Mouse (Mus musculus) cerebellum, postnatal 25 days (tissue): ENCODE measurements at regions not wholly inside any gene's neighbourhood (a gene's known extent, or its start where the extent isn't known, plus 50 kb on each side); places are given as distances from the start of the nearest gene placed in this dataset.
A peak's percentile ranks its signal among the peaks of the same experiment; 100 is the strongest.

Experiments
- DNase-seq, 2 experiments: peaks; one replicate each; pipeline ENCODE4 v3.0.0; 2021; ENCODE audit warnings: mixed read lengths in 2 of 2

- no peak for DNase-seq
Observed at GRCm38 (mm10) chr7:75923951-75924467, 75.9 kb downstream of the Klhl25 start.

DNA sequence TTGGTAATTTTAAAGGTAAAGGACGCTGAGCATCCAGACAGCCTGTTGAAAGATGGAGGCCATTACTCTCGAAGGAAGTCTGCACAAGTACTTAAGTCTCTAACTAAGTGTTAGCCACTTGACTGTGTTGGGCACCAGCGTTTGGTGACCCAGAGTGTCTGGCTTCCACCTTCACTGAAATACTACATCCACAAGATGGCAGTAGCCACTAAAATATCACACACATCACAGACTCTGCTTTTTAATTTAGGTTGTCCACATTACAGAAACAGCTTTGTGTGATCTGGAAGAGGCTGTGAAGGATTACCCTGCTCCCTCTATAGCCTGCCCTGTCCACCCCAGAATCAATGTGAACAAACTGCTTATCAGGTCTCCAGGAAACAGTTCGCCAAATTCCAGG, 79.4 kb downstream of the Klhl25 start:
- peak; percentile 7 to 26 for DNase-seq

GRCm38 (mm10) chr7:75943844-75944243, 95.7 kb downstream of the Klhl25 start:
- DNase-seq, result no peak

DNA sequence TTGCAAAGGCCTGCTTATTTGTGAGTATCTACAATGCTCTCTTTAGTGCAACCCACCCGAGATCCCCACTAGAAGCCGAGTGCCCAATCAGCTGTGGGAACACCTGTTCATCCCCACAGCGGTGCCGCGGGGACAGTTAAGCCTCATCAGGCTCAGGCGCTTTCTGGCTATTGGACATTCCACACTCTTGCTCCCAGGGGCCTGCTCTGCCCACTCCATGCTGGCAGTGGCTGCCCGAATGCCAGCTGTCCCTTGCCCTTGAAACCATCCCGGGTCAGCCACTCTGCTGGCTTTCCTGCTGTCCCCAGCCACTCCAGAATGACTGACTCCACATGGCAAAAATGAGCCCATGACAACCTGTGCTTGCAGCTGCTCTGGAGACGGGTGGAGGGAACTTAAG, 107.6 kb downstream of the Klhl25 start:
- DNase-seq, result peak in 1 of 2 experiments; percentile 6

- DNase-seq, result no peak
Observed at GRCm38 (mm10) chr7:75957366-75957765, 109.3 kb downstream of the Klhl25 start.

DNA sequence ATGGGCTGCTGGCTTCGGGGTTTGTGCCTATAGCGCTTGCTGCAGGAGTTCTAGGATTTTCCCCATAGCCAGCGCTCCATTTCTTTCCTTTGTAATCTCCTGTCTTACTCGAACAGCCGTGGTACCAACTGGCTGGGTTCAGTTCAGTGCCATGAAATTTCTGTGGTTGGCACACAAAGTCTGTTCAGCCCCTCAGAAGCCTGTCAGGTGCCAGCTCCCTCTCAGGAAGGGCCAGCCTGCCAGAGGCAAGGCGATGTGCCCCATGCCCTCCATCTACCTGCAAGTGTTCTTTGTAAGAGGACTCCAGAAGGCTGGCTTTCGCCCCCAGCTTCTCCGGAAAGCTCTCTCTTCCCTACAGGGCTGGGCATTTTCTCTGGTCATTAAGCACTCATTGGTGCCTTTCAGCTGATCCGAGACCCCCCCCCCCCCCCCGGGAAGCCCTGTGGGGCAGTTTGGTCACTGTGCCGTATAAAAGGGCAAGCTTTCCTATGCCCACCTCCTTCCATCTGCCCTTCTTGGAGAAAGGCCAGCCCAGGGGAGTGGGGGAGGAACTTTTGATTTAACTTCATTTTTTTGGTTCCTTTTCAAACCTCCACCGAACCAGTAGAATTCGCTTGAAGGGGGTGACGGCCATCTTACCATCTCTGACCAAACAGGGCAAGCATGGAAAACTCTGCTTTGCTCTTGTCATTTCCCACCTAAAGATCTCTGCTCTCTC, 112.0 kb downstream of the Klhl25 start:
- peak; percentile 20 to 33 for DNase-seq

DNA sequence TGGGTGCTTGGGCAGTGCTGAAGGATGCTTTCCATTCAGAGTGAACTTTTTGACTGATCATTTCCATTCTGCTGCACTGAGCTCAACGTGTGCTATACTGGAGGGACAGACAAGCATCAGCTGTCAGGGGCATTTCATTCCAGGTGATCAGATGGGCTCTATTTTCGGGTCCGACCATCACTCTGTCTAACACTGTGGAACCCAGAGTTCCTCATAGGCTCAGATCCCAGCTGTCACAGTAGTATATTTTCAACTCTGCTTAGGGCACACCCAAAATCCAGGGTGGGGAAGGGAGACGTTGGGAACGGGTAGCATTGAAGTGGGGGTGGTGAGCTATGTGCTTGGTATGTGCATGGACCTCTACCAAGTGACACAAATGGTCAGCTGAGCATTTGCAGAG, 120.1 kb downstream of the Klhl25 start:
- no peak for DNase-seq

DNA sequence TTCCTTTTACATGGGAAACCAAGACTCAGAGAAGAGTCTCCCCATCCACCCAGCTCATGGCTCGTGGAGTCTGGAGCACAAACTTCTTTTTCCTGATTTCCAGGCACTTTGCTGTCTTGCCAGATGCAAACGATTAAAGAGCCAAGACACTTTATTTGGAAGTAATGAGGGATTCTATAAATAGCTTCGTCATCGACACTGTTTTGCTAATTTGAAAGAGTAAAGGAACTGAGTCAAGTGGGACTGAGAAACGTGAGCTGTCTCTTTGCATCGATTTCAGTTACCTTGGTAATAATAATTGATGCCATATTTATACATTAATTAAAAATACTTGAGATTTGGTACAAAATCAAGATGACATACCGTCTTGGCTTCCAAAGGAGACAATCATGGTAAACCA, 122.8 kb downstream of the Klhl25 start:
- no peak for DNase-seq

DNA sequence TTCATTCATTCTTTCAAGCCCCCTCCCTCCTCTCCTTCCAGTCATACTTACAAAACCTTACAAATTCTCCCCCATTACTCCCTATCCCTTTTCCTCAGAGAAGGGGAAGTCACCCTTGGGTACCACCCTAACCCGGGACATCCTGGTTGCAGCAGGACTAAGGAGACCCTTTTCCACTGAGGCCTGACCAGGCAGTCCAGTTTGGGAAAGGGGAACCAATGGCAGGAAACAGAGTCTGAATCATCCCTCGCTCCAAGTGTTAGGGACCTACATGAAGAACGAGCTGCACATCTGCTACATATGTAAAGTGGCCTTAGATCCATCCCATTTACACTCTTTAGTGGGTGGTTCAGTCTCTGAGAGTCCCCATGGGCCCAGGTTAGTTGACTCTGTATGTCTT, 123.6 kb downstream of the Klhl25 start:
- DNase-seq, result no peak

DNA sequence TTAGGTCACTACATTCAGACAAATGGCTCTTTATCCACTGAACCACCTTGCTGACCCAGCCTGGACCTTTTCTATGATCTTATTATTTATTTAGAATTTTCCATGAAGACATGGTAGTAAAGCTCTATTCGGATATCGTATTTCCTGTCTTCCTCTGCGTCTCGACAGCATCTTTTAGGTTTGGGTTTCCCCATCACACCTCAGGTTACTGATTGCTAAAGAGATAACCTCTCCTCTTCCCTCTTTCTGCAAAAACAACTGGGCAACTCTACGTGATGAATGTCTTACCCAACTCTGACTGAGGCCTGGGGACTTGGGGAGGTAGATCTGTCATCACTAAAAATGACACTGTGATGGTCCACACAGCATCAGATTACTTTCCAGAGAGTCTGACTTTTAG, 133.4 kb downstream of the Klhl25 start:
- DNase-seq, result no peak

DNA sequence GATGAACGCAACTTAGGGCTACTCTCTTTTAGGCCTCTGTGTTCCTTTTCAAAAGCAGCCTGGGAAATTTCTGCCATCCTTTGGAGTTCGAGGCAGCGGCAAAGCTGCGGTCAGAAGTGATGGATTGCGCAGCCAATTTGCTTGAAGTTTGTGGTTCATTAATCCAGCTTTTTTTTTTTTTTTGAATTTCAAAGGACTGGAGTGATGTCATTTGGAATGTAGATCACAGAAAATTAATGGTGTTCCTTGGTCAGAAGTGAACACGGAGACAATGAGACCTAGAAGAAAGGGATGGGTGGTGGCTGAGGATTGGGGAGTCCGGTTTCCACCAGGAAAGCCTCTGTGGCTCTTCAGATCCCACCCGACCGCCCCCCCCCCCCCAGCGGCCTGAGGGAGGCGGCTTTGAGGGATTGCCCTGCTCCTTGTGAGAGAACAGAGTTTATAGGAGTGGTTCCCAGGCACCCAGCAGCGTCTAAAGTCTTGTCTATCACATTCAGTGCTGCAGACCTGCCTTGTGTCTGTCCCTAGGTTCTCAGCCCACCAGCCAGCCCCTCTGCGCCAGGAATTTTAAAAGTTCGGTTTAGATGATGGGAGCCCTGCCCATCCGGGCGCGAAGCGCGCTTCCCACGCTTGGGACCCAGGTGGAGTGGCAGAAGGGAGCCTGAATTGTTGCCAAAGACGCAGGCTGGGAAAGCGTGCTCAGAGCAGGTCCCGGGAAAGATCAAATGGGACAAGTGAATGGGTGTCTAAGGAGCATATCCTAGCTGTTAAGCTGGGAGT, 135.1 kb downstream of the Klhl25 start:
- DNase-seq, result peak; percentile 58 to 66

DNA sequence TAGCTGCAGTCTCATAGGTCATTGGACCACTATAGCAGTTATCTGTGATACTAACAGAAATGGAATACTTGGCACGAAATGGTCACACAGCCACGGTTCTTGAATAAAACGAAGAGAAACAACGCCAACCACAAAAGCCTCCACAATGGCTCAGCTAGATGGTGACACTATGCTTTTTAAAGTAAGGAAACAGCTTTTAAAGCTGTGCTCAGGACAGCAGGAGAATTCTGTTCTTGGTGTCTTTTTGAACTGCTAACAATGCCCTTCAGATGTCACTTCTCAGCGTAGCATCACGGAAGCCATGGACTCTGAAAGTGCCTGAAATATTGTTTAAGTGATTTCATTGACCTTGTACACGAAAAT, 135.7 kb downstream of the Klhl25 start:
- DNase-seq, result no peak

DNA sequence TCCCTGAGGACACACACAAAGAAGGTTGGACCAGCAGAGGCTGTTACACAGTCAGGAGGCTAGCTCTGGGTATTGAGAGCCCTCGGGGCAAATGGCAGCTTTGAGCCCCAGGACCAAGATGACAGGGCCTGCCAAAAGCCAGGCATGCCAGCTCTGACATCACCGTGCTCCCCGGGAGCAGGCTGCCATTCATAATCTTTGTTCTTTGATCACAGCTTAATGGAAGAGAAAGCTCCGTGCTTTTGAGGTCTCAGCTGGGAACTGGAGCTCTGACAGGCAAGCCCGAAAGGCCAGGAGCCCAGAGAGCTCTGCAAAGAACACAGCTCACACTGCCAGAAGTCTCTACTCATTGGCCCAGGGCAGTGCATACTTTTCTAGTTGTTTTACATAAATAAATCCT, 150.7 kb downstream of the Klhl25 start:
- peak; percentile 25 to 32 for DNase-seq

GRCm38 (mm10) chr7:75999324-75999907, 151.3 kb downstream of the Klhl25 start:
- DNase-seq, result no peak

DNA sequence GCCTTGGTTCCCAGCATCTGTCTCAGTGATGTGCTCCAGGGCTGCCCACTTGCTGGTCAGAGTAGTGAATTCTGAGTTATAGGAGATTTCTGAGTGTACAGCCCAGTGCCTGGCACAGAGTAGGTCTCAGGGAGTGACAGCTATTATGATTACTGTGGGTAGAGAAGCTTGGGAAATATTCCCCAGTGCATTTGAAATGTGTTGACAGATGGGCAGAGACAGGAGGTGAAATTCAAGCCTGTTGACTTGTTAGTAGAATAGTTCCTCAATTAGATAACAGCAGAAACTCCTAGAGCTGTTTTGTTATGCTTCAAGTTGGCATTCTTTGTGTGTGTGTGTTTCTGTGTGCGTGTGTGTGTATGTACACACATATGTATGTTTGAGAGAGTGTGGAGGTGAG, 152.9 kb downstream of the Klhl25 start:
- DNase-seq, result no peak

DNA sequence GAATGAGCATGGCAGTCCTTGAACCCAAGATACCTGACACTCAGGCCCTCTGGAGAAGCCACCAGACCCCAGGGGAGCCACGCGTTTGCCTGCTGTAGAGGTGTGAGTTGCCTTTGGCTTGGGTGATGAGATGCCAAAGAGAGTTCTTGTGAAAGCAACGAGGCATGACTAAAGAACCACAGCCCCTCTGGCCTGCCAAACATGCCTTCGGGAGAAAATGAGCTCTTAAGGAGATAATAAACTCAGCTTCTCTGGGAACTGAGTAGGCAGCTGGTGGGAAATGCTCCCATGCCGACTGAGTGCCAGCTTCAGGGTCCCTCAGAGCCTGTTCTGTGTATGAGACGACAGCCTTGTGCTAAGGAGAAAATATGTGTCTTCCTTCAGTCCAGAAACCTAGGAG, 160.1 kb downstream of the Klhl25 start:
- DNase-seq, result no peak

DNA sequence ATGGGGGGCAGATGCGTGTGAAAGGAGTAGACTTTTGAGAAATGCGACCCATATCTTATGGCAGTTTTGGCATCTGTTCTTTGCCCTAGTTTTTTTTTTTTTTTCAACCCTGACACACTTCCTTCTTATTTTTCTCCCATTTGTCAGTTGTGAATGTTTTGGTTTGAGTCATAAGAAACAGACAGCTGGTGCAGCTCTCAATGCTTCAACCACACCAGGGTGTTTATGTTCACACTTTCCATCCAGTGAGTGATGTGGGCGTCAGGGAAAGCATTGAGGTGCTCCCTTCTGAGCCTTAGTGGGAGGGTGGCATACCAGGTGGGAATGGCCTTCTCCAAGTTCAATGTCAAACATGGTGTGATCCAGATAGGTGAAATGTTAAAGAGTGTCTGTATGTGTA, 181.9 kb upstream of the Agbl1 start:
- DNase-seq, result no peak

DNA sequence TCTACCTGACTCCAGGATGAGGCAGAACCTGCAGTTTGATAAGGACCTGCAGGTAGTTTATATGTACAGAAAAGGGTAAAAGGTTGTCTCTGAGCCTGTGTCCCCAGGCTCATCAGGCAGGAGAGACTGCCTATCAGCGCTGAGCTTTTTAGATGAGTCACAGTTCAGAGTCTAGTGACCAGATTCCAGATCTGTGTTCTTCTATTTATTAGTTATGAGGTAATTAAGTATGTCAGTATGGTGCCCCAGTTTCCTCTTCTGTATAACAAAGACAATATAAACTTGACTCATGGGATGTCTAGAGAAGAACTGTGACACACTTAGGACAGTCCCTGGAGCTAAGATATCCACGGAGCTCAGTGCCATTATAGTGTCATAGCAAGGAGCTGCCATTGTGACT, 180.3 kb upstream of the Agbl1 start:
- no peak for DNase-seq

GRCm38 (mm10) chr7:76053843-76054242, 175.8 kb upstream of the Agbl1 start:
- DNase-seq, result no peak

- no peak for DNase-seq
Observed at GRCm38 (mm10) chr7:76099149-76099548, 130.5 kb upstream of the Agbl1 start.

DNA sequence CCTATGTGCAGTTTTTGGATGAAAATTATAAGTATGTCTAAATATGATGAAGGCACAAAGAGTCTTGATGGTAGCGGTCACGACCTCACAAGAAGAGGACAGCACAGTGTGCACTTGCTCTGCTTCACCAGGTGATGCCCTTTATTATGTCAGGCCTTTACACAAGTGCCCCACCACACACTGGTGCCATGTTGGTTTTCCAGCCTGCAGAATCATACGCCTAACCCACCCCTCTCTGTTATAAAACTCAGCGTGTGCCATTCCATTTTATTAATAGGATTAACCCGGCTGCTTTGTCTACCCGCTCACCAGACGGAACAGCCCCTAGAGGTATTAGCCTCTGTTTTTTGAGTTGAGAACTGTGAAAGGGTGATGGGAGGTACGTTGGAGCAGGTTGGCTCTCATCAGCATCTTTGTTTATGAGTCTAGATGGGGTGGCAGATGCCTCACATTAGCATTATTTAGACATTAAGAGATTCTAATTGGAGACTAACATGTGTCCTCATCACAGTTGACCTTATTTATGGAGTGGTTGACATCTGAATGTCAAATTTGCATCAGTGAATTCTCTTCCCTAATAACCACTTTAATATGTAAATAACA, 108.3 kb upstream of the Agbl1 start:
- no peak for DNase-seq

DNA sequence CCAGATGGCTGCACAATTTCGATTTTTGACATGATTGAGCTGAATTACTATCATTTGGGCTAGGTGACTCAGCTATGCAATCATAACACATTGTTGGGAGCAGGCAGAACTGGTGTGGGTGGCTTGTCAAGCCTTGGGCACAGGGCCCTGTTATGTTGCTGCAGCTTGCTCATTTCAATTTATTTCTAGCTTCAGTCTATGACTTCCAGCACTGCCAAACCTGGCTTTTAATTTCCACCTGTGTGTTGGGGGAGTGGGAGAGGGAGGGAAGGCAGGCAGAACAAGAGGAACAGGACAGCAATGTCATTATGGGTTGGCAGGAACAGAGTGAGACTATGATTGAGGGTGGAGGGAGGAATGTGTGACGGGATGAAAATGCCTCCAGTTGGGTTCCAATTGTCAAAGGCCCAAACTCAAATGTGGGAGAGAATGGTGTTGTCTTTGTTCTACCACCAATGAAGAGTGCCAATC, 102.0 kb upstream of the Agbl1 start:
- peak in 1 of 2 experiments; percentile 3 for DNase-seq

GRCm38 (mm10) chr7:76142455-76142854, 87.2 kb upstream of the Agbl1 start:
- DNase-seq, result no peak
